Mouse (Mus musculus): ENCODE results near the gene Zdhhc19. TPM values are rescaled to one million over a fixed set of nuclear protein-coding genes. Genes with fewer than 3 reads are reported as not detected.
"Not testable (repeated sequence)": the region's sequence is repeated elsewhere in the genome, so short reads cannot be mapped to it uniquely, and the experiment has no call there.

The Zdhhc19 gene
- total RNA-seq, 2 experiments from 2014 or later: not detected

- DNase-seq: no peak
- intact Hi-C loops (cut with DNase I): no loop called here
Measured at GRCm38 (mm10) chr16:32486046-32486445, 10.0 kb upstream of the Zdhhc19 start.

DNA sequence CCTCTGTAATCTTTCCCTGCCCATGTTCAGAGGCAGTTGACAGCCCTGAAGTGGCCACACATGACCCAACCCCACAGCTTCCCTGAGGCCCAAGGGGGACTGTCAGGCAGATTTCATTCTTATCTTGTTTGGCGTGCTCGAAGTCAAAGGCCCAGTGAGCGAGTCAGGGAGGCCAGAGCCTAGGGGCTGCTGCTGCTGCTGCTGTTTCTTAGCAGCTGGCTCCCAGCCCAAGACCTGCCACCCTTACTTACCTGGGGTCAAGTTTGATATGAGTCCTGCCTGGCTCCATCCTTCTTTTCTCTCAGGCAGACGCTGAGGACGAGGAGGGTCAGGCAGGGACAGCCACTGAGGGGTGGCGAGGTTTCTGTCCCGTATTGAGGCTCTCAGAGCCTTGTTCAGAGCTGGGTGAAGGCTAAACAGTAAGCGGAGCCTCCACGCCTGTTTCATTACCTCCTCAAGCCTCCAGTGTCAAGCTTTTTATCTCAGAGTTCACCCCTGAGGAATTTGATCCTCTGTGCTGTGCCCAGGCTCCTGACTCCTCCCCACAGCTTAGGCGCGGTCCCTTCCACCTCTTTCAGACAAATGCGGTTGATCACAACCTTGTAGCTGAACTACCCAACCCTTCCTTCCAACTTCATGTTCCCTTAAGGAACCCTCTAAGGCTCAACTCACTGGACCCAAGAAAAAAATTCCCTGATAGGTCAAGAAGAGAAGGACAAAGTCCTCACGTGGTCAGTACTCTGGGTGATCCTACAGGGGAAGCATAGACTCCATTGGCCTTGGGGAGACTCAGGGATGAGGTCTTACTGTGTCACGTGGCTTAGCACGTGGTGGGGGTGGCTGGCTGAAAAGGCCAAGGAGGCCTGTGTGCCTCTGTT is 8.6 kb upstream of the Zdhhc19 start, which contains the start of gene Slc51a:
Slc51a (minus strand) TSS at position 646 of the 878 bp plus-strand sequence.
- intact Hi-C loops (cut with DNase I): no loop called here
- no peak for DNase-seq

- intact Hi-C loops (cut with DNase I): no loop called here
- no peak for DNase-seq
Measured at GRCm38 (mm10) chr16:32488939-32489338, 7.1 kb upstream of the Zdhhc19 start.

GRCm38 (mm10) chr16:32494371-32494770 is 1.7 kb upstream of the Zdhhc19 start:
- intact Hi-C loops (cut with DNase I); DNase-seq: not testable (repeated sequence)

DNA sequence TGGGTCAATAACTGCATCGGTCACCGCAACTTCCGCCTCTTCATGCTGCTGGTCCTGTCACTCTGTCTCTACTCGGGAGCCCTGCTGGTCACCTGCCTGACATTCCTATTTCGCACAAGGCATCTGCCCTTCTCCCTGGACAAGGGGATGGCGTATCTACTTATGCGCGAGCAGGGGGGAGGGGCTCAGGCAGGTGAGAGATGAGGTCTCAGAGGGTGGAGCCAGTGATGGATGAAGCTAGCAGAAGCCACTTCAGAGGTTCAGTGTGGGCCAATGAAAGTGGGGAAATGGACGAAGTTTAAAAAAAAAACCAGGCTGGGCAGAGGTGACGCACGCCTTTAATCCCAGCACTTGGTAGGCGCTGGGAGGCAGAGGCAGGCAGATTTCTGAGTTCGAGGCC is 2.9 kb downstream of the Zdhhc19 start:
- intact Hi-C loops (cut with DNase I): no loop called here
- DNase-seq: no peak

- intact Hi-C loops (cut with DNase I): no loop called here
Measured at GRCm38 (mm10) chr16:32499430-32500037, 3.5 kb downstream of the Zdhhc19 start.

GRCm38 (mm10) chr16:32501459-32501858 is 5.4 kb downstream of the Zdhhc19 start:
- intact Hi-C loops (cut with DNase I): no loop called here
- no peak for DNase-seq

More at GRCm38 (mm10) chr16:32499430-32500037, 3.5 kb downstream of the Zdhhc19 start:
- peak; percentile 91 for DNase-seq

DNA sequence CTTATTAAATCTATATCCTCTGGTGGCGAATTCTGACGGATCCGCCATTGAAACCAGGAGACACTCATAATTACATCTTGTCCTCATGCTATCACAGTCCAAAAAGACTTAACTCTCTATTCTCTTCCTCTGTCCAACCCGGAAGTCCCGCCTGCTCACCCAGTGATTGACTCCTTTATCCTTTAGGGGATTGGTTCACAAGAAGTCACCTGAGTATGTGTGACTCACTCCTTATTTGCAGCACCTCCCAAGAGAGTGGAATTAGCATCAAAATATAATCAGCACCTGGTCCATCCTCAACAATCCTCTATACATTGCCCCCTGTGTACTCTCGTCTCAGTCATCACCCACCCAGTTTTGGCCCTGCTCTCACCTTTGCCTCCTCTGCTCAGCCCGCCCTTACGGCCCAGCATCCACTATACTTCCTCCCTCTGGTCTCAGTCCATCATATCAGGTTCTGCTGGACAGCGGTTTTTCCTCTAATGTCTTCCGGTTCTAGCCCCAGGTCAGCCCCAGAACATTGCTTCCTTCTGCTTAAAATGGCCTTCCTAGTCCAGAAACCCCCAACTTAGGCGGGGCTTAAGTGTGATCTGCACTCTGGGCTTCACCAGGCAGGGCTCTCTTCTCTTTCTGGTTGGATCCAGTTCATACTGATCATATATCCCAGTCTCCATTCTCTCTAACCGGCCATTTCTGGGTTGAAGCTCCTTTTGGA is 6.7 kb downstream of the Zdhhc19 start:
- intact Hi-C loops (cut with DNase I): no loop called here
- DNase-seq: no peak

DNA sequence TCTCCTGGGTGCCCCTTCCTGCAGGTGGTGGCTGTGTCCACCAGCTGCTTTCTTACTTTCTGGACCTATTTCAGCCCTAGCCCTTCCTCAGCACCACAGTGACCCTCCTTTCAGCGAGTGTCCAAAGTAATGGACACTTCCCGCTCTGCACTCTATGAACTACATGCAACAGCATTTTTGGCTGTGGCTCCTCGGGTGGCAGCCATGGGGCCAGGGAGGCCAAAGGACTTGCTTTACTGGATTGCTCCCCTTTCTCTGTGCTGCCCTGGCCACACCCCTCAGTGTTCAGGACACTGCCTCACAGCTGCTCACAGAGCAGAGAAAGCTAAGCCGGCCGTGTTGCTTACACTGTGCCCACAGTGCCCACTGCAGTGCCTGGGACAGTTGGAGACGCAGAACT is 7.6 kb downstream of the Zdhhc19 start:
- intact Hi-C loops (cut with DNase I): no loop called here
- DNase-seq: no peak

DNA sequence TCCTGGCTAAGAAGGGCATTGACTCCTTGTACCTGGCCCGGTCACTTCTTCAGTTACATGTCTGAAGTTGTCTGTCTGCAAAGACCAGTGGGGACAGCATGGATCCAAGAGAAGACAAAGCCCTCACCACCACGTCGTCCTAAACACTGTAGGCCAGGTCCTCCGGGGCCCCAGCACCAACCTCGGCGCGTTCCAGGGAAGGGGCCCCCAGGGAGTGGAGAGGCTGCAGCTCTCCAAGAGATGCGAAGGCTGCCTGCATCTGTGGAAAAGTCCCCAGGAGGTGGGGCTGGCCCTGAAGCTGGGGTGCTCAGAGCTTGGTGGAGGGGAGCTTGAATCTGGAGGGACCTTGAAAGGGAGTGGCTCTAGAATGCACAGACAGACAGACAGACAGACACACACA is 10.2 kb downstream of the Zdhhc19 start:
- intact Hi-C loops (cut with DNase I): loop anchor here (5.0 kb wide), 1 partner anchor 106 kb away; no protein-coding TSS in a partner anchor
- no peak for DNase-seq

DNA sequence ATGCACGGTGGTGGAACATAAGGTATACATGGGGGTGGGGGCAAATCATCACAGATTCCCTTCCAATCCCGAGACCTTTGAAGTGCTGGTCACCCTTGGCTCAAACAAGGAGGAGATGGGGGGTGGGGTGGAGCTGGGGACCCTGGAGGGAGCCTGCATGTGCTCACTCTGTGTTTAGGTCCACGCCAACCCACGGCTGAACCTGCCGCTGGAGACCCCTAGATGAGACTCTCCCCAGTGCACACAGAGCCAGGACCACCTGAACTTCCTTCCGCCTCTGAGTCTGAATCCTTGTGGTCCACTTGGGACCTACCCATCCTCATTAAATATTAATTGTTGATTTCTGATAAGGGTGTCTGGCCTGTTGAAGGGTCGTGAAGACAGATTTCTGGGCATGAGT is 10.8 kb downstream of the Zdhhc19 start:
- no peak for DNase-seq
- intact Hi-C loops (cut with DNase I): loop anchor here (5.0 kb wide), 1 partner anchor 105 kb away; no protein-coding TSS in a partner anchor

- intact Hi-C loops (cut with DNase I): loop anchor here (5.0 kb wide), 1 partner anchor 105 kb away; no protein-coding TSS in a partner anchor
Measured at GRCm38 (mm10) chr16:32507407-32507806, 11.3 kb downstream of the Zdhhc19 start.

GRCm38 (mm10) chr16:32508035-32508434 is 12.0 kb downstream of the Zdhhc19 start:
- DNase-seq: no peak
- intact Hi-C loops (cut with DNase I): loop anchor here (5.0 kb wide), 1 partner anchor 104 kb away; no protein-coding TSS in a partner anchor

More at GRCm38 (mm10) chr16:32507407-32507806, 11.3 kb downstream of the Zdhhc19 start:
- peak; percentile 73 for DNase-seq

DNA sequence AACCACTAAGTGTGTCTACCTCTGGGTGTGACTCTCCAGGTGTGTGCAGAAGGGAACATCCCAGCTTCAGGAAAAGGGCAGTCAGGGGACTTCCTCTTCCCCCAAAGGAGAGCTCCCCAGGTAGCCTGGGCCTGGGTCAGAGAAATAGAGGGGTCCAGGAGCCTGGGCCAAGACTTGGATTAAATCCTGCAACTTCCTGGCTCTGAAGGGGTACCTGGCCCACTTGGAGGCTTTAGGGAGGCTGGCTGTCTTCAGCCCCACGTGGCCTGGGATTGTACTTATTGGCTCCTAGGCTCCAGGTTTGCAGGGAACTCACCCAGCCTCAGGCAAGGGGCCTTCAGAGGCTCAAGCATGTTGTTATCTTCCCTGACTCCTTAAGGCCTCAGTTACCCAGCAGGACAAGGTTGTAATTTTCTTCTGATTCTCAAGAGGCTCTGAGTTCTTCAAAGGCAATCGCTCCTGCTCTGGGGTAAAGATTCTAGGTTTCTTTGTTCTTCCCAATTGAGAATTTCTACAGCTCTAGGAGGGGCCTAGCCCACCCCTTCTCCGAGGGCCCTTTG is 12.5 kb downstream of the Zdhhc19 start:
- DNase-seq: no peak
- intact Hi-C loops (cut with DNase I): loop anchor here (5.0 kb wide), 1 partner anchor 104 kb away; no protein-coding TSS in a partner anchor

DNA sequence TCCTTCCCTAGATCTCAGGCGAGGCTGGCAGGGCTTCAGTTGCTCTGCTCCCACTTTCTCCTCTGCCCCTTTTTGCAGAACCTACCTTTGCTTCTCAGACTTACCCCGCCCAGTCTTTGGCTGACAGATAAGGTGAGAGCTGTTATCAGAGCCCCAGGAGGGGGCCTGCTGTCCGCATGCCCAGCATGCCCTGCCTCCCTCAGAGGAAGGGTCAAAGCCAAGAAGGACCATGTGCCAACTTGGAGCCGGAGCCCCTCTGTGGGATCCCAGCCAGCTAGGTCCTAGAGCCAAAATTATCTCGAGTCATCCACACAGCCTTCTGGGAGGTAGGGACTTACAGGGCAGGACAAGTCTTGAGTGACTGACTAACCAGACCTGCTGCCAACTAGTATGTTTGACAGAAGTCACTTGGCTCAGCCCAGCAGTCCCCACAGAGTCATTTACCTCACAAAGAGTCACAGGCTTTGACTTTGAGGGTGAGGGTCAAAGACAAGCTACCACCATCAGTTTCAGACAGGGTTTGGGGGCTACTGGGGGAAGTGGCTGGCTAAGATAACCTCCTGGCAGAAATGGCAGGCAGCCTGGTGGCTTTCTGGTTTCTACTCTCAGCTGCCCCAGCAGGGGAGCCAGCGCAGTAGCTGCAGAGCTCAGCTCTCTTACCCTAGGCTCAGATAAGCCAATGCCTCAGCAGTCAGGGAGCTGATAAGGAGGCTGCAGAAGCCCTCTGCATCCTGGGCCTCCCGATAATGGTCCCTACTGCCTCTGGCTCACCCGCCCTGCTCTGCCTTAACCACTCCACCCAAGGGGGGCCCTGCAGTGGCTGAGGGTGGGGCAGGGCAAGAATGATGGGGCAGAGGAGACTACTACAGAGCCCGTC is 13.2 kb downstream of the Zdhhc19 start:
- peak; percentile 85 for DNase-seq
- intact Hi-C loops (cut with DNase I): loop anchor here (5.0 kb wide), 1 partner anchor 103 kb away; no protein-coding TSS in a partner anchor

GRCm38 (mm10) chr16:32510399-32511337 is 14.6 kb downstream of the Zdhhc19 start:
- intact Hi-C loops (cut with DNase I): no loop called here

GRCm38 (mm10) chr16:32511338-32511734 is 15.3 kb downstream of the Zdhhc19 start:
- DNase-seq: no peak
- intact Hi-C loops (cut with DNase I): no loop called here

More at GRCm38 (mm10) chr16:32510399-32511337, 14.6 kb downstream of the Zdhhc19 start:
- DNase-seq: no peak

DNA sequence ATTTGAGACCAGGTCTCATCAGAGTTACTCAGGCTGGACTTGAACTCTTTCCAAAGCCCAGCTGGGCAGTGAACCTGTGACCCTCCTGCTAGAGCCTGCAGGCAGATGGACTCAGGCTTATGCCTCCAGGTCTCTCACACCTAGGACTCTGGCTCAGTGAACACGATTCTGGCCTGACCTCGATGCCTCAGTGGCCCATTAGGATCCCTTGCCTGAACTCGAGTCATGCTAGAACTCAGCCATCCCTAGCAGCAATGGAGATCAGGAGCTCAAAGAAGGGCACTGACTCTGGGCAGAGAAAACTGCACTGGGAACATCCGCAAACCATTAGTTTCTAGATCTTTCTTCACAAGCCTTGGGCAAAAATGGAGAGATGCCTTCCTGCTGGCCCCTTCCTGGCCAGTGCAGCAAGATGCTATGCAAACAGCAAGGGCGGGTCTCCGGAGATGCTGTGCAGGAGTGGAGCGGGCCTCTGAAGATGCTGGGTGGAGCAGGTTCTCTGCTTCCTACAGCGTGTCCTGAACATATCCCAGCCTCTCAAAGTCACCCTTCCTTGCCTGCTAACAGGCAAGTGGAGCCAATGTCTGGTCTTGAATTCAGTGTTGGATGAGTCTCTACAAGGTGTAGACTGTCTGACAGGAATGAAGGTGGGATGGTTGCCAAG is 15.9 kb downstream of the Zdhhc19 start:
- no peak for DNase-seq
- intact Hi-C loops (cut with DNase I): no loop called here

Measured in left cerebral cortex, postnatal 4 days (tissue).